Mouse (Mus musculus) gastrocnemius, postnatal 10 days (tissue): Measurements from ENCODE around the gene Tnfaip1. TPM values are rescaled to one million over a fixed set of nuclear protein-coding genes. Genes with fewer than 3 reads are reported as not detected.
"Not testable (repeated sequence)": the region's sequence is repeated elsewhere in the genome, so short reads cannot be mapped to it uniquely, and the experiment has no call there.

Experiments used
- DNase-seq: peaks from one replicate; pipeline ENCODE4 v3.0.0; 2021; ENCODE audit warnings: mixed read lengths
- long read RNA-seq, 2 experiments: library from polyadenylated mRNA; stranded (forward); transcript quantifications; one replicate each; pipeline ENCODE4 v2.0.0; 2021
- total RNA-seq, 2 experiments: library from RNA; stranded (reverse); gene quantifications; 2 replicates each; pipeline ENCODE4 v1.2.3; 2021

Gene Tnfaip1
- 10 to 100 TPM; 39.3 to 42.6 TPM for total RNA-seq
- long read RNA-seq, experiment 1, transcript Tnfaip1-201 (7 exons, 3,720 nt), result minor isoform, 22 of 123 reads
- long read RNA-seq, experiment 1, transcript Tnfaip1-202 (7 exons, 3,768 nt), result major isoform, 82 of 123 reads
- long read RNA-seq, experiment 1, partial matches to known transcripts, result 4 of 123 reads
- long read RNA-seq, experiment 1, other reads (novel, unspliced or antisense), result 15 of 123 reads
- long read RNA-seq, experiment 2, transcript Tnfaip1-201 (7 exons, 3,720 nt), result minor isoform, 13 of 110 reads
- long read RNA-seq, experiment 2, transcript Tnfaip1-202 (7 exons, 3,768 nt), result major isoform, 81 of 110 reads
- long read RNA-seq, experiment 2, partial matches to known transcripts, result 6 of 110 reads
- long read RNA-seq, experiment 2, other reads (novel, unspliced or antisense), result 10 of 110 reads

GRCm38 (mm10) chr11:78536080-78536689, at the start of gene Tnfaip1, which contains the start of gene Ift20:
TSS of gene Tnfaip1 (minus strand) at chr11:78536332.
TSS of gene Ift20 (plus strand) at chr11:78536361.
- DNase-seq, result peak; percentile 90

DNA sequence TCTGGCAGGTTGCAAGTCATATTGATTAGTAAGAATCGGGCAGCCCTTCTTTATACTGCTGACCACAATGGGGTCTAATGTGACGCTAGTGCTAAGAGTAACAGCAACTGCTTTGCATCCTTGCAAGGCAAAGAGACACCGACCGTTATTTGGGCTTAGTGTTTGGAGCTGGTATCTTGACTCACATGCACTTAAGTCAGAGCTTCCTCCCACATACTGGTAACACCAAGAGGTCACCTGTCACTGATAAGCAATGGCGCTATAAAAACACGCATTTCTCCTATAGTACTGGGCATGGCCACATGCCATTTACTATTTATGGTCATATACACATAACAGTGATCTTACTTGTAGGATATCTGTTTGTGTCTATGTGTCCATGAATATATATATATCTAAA, 46.7 kb upstream of the Tnfaip1 start:
- DNase-seq, result no peak

GRCm38 (mm10) chr11:78574975-78575374, 38.8 kb upstream of the Tnfaip1 start:
- no peak for DNase-seq

DNA sequence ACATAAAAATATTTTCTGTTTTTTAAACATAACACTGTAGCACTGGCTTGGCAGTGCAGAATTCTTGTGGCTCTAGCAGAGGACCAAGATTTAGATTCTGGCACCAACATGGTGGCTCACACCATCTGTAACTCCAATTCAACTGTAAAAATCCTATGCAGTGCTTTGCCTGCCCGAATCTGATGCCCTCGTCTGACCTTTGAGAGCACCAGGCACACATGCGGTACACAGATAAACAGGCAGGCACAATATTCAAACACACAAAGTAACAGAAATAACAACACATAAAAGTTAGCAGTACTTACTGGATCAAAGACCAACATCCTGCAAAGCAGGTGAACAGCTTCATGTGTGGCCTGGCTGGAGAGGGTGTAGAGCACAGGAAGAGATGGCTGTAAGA, 38.4 kb upstream of the Tnfaip1 start:
- no peak for DNase-seq

- not testable (repeated sequence) for DNase-seq
Observed at GRCm38 (mm10) chr11:78574031-78574430, 37.9 kb upstream of the Tnfaip1 start.

- no peak for DNase-seq
Observed at GRCm38 (mm10) chr11:78571854-78572253, 35.7 kb upstream of the Tnfaip1 start.

- DNase-seq, result no peak
Observed at GRCm38 (mm10) chr11:78571441-78571840, 35.3 kb upstream of the Tnfaip1 start.

GRCm38 (mm10) chr11:78569806-78570205, 33.7 kb upstream of the Tnfaip1 start:
- DNase-seq, result no peak

DNA sequence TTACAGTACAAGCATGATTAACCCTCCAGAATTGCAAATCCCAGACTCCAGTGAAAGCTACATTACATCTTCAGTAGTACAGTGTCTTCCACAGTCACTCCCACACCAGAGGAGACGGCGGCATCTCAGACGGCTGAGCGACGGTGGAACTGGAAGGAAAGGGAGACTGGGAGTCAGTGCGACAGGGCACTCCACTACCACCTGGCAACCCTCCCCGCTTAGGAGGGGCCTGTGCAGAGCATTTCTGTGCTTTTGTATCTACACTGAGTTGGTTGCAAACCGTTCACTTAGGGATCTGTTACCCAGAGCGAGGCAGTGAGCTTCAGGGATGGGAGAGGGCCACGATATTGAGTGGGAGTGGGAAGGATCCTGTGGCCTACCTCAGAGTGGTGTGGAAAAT, 32.7 kb upstream of the Tnfaip1 start:
- no peak for DNase-seq

GRCm38 (mm10) chr11:78567614-78568013, 31.5 kb upstream of the Tnfaip1 start:
- DNase-seq, result no peak

- DNase-seq, result no peak
Observed at GRCm38 (mm10) chr11:78566775-78567174, 30.6 kb upstream of the Tnfaip1 start.

DNA sequence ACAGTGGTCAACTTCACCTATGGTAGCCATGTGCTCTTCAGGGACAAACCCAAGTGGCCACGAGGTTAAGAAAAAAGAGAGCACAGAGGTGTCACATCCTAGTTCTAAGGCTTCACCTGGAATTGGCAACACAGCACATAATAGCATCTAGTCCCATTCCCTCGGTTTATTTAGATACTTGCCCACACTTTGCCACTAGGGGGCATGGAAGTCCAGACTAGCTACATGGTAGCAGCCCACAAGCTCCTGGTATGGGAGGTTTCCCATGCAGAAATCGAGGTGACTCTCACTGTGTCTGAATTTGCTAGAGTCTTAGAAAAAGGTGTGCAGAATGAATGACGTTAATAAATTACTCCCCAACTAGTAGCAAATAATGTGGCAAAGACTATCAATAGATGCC, 24.3 kb upstream of the Tnfaip1 start:
- DNase-seq, result peak; percentile 45

DNA sequence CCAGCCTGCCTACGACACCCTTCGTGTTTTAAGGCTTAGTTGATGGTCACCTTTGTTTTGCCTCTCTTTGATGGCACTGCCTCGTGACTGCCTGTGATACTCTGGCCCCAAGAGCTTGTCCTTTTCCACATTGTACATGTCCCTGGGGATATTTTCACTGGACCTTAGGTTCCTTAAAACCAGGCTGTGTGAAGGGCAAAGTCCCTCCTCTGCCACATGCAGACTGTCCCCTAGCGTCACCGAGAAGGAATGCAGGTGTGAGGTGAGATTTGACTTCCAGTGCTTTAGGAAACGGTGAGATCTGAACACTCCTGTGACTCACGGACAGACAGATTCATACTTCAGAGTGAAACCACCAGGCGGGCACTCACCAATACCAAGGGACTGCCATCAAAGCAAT, 21.1 kb upstream of the Tnfaip1 start:
- no peak for DNase-seq

- no peak for DNase-seq
Observed at GRCm38 (mm10) chr11:78556070-78556469, 19.9 kb upstream of the Tnfaip1 start.

- no peak for DNase-seq
Observed at GRCm38 (mm10) chr11:78555623-78556022, 19.5 kb upstream of the Tnfaip1 start.

- DNase-seq, result no peak
Observed at GRCm38 (mm10) chr11:78551059-78551398, 14.9 kb upstream of the Tnfaip1 start.

- DNase-seq, result peak; percentile 89
Observed at GRCm38 (mm10) chr11:78550168-78551058, 14.3 kb upstream of the Tnfaip1 start, which contains the start of gene Tmem97. TSS of gene Tmem97 (minus strand) at chr11:78550777.

GRCm38 (mm10) chr11:78549491-78549987, 13.4 kb upstream of the Tnfaip1 start:
- no peak for DNase-seq

- DNase-seq, result no peak
Observed at GRCm38 (mm10) chr11:78547718-78548460, 11.8 kb upstream of the Tnfaip1 start.

GRCm38 (mm10) chr11:78545181-78545580, 9.0 kb upstream of the Tnfaip1 start:
- DNase-seq, result no peak

- no peak for DNase-seq
Observed at GRCm38 (mm10) chr11:78544449-78545111, 8.4 kb upstream of the Tnfaip1 start.
